ENCODE assay signal across 23 mouse cellular contexts in genomic region chr1:65847005-65847404, GRCm38 (mm10).
DNase-seq lines count a peak whose midpoint lies in the region; ATAC-seq and TF ChIP-seq lines count a peak whose summit lies in the region.
"Had no signal": no experiment of that assay in that cellular context is flagged by ENCODE, and none has a peak within 500 bp of the region (broad histone marks: within the 10 kb centered on the region; RNA-seq: fewer than 3 reads in every experiment).

No protein-coding gene starts in this region.

- TF ChIP-seq POLR2A in myocyte (IDR thresholded peaks at IDR 0.05; ENCODE audit: insufficient read length, low read depth) = no peak

- H3K36me3 ChIP-seq in heart, embryonic 14.5 days (ENCODE audit: control insufficient read depth, insufficient read depth, low read length) = no peaks in the 10 kb centered on the region
- no peaks in the 10 kb centered on the region for H3K36me3 ChIP-seq in myocyte (ENCODE audit: control insufficient read depth, insufficient read depth)
- H3K36me3 ChIP-seq: forebrain, embryonic 10.5 days; G1E; hindbrain, embryonic 15.5 days; limb, embryonic 15.5 days; midbrain, embryonic 12.5 days had no signal

- ATAC-seq in heart, embryonic 14.5 days (ENCODE audit: insufficient number of reproducible peaks, insufficient read depth, low FRiP score, low read depth) = peak; percentile 31; the same call in 1 of the 2 replicates
- ATAC-seq: forebrain, postnatal 0 days had no signal

- 0 out of 2 replicates have a peak overlapping the region, but pooled peaks have one; percentile 30 for H3K9ac ChIP-seq in heart, embryonic 14.5 days (ENCODE audit: low read length)
- H3K9ac ChIP-seq: forebrain, postnatal 0 days; hindbrain, embryonic 15.5 days; limb, embryonic 15.5 days; liver, embryonic 14.5 days; lung, embryonic 14.5 days; midbrain, embryonic 12.5 days had no signal

- 24% methylated on average over 2 of the region's 2 CpGs for WGBS in heart, embryonic 14.5 days

- H3K27me3 ChIP-seq in heart, embryonic 14.5 days (ENCODE audit: control insufficient read depth, insufficient read depth, low read length) = no peaks in the 10 kb centered on the region
- H3K27me3 ChIP-seq in myocyte (ENCODE audit: control insufficient read depth, insufficient read depth, insufficient read length) = no peaks in the 10 kb centered on the region
- H3K27me3 ChIP-seq: hindbrain, embryonic 15.5 days; limb, embryonic 15.5 days; midbrain, embryonic 12.5 days had no signal

- 0 out of 4 replicates have a peak, but pooled peaks cover 0 to 3% of the 10 kb centered on the region in 2 experiments for H3K4me1 ChIP-seq in heart, embryonic 14.5 days (ENCODE audit: control insufficient read depth in 2 of 2, insufficient read depth in 2 of 2, low read length in 2 of 2)
- H3K4me1 ChIP-seq: forebrain, embryonic 10.5 days; hindbrain, embryonic 15.5 days; limb, embryonic 15.5 days; midbrain, embryonic 12.5 days had no signal

- DNase-seq in heart, adult 18-20 months = peak; percentile 14 to 55
- no peak for DNase-seq in heart, adult 11 months
- DNase-seq in 416B (ENCODE audit: low read depth) = peak; percentile 46
- DNase-seq in spleen, adult 12 weeks (ENCODE audit: low spot score) = no peak
- no peak for DNase-seq in spleen, postnatal 36 days (ENCODE audit: low spot score in 2 of 2)
- DNase-seq: adrenal gland, adult 2 months; cerebellum, postnatal 36 days; forebrain, postnatal 0 days; gastrocnemius, postnatal 25 days; kidney, adult 2 months; kidney, postnatal 10 days; left cerebral cortex, postnatal 4 days; lung, embryonic 14.5 days; right cerebral cortex, postnatal 14 days; thymus, postnatal 4 days had no signal

- no peaks in the 10 kb centered on the region for H3K79me2 ChIP-seq in myocyte (ENCODE audit: control insufficient read depth, insufficient read depth)

- no peak overlapping the region for H3K4me3 ChIP-seq in heart, embryonic 14.5 days (ENCODE audit: control insufficient read depth in 1 of 2, insufficient read depth in 1 of 2, low read depth in 1 of 2, low read length in 2 of 2)
- H3K4me3 ChIP-seq in myocyte = no peak overlapping the region
- H3K4me3 ChIP-seq: forebrain, embryonic 10.5 days; hindbrain, embryonic 15.5 days; limb, embryonic 15.5 days; midbrain, embryonic 12.5 days had no signal

- H3ac ChIP-seq in myocyte (ENCODE audit: control insufficient read depth, insufficient read length) = no peak overlapping the region

- H3K9me3 ChIP-seq in heart, embryonic 14.5 days (ENCODE audit: control insufficient read depth, low read length) = no peaks in the 10 kb centered on the region
- H3K9me3 ChIP-seq: forebrain, embryonic 10.5 days; G1E; hindbrain, embryonic 15.5 days; limb, embryonic 15.5 days; midbrain, embryonic 12.5 days had no signal

- peak overlapping the region; percentile 58 to 79 for H3K27ac ChIP-seq in heart, embryonic 14.5 days (replicated peaks in 1 of 2; ENCODE audit: control insufficient read depth in 1 of 2, insufficient read depth in 1 of 2, low read depth in 2 of 2, low read length in 2 of 2)
- H3K27ac ChIP-seq: forebrain, embryonic 10.5 days; hindbrain, embryonic 15.5 days; limb, embryonic 15.5 days; liver, embryonic 14.5 days; midbrain, embryonic 12.5 days had no signal

- H3K4me2 ChIP-seq in heart, embryonic 14.5 days (ENCODE audit: low read length) = no peak overlapping the region
- peak overlapping the region; percentile 39 for H3K4me2 ChIP-seq in myocyte (ENCODE audit: low read depth)
- H3K4me2 ChIP-seq: hindbrain, embryonic 15.5 days; limb, embryonic 15.5 days; lung, embryonic 14.5 days; midbrain, embryonic 12.5 days had no signal

TF ChIP-seq in myocyte, 11 proteins besides CTCF, POLR2A, EP300 and RAD21:
- TF ChIP-seq SRF (IDR thresholded peaks at IDR 0.05; ENCODE audit: control insufficient read depth, insufficient read length, low read depth) = no peak
- TF ChIP-seq CEBPB (IDR thresholded peaks at IDR 0.05; ENCODE audit: insufficient read depth, poor library complexity, severe bottlenecking) = no peak
TF ChIP-seq in myocyte: peak in this region for 0.

Comparison
In these comparisons a context has a peak if more than half of its experiments do, and no peak if none do; other contexts are left out.
1. DNase-seq: peak in heart, adult 18-20 months (2 of 2) and 416B (single experiment); none in heart, adult 11 months (single experiment), spleen, adult 12 weeks (single experiment) and spleen, postnatal 36 days (0 of 2).